Mouse (Mus musculus) retina, postnatal 7 days (tissue): ENCODE results near the gene Hoxc8.

Source experiments
- DNase-seq: peaks from one replicate; pipeline ENCODE4 v3.0.0-alpha.2; 2012; ENCODE audit warnings: low read depth, low spot score

Gene Hoxc8

DNA sequence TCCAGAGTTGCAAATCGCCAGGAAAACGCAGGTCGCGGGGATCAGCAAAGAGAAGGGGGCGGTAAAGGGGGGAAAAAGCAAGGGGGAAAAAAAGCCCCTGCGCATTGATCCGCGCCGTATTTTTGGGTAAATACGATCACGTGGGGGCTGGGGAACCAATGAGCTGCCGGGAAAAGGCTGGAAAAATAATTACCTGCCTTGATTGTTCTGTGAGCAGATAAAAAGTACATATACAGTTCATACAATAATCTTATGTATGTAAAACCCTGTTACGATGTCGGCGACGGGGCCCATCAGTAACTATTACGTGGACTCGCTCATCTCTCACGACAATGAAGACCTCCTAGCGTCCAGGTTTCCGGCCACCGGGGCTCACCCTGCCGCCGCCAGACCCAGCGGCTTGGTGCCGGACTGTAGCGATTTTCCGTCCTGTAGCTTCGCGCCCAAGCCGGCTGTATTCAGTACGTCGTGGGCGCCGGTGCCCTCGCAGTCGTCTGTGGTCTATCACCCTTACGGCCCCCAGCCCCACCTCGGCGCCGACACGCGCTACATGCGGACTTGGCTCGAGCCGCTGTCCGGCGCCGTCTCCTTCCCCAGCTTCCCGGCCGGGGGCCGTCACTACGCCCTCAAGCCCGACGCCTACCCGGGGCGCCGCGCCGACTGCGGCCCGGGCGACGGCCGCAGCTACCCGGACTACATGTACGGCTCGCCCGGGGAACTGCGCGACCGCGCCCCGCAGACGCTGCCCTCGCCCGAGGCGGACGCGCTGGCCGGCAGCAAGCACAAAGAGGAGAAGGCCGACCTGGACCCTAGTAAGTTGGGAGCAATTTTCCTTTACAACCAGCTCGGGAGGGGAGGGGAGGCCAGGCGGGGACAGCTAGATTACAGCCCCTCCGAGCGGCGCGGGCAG, 8.8 kb upstream of the Hoxc8 start:
- no peak for DNase-seq

DNA sequence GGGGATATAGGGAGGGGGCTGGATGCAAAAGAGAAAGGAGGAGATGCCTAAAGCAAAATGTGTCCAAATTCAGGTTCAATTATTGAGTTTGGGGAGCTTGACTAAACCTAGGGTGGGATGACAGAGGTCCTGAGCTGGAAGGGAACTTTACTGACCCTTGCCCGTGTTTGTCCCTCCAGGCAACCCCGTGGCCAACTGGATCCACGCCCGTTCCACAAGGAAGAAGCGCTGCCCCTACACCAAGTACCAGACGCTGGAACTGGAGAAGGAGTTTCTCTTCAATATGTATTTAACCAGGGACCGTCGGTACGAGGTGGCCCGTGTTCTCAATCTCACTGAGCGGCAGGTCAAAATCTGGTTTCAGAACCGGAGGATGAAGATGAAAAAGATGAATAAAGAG, 6.7 kb upstream of the Hoxc8 start:
- no peak for DNase-seq

DNA sequence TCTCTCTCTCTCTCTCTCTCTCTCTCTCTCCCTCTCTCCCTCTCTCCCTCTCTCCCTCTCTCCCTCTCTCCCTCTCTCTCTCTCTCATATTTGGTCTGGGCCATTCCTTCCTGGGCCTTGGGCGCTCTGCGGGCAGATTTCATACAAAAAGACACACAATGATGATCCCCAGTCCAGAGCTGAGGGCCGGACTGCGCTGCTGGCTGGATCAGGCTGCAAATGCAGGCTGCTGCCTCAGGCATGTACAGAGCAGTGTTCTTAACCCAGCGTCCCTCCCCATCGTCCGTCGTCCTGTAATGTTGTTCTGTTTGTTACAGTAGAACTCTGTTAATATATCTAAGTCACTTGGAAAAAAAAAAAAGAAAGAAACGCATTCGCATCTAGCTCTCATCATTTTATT, 5.9 kb upstream of the Hoxc8 start:
- DNase-seq: no peak

DNA sequence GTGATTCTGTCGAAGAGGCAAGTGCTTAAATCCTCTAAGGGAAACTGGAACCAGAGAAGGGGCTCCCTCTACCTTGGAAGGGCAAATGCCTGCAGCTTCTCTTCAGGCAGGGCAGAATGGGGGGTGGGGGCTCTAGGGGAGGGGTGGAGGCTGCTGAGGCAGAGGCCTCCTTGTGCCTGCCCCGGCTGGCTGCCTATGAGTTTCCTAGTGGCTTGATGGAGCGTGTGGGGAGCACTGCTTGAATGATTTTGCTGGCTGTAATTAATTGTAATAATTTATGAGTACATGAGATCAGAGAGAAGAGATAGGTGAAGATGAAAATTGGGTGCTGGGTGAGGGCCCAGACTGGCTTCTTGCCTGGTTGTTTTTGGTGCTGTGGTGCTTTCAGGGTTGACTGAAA, 5.5 kb upstream of the Hoxc8 start:
- DNase-seq: no peak

DNA sequence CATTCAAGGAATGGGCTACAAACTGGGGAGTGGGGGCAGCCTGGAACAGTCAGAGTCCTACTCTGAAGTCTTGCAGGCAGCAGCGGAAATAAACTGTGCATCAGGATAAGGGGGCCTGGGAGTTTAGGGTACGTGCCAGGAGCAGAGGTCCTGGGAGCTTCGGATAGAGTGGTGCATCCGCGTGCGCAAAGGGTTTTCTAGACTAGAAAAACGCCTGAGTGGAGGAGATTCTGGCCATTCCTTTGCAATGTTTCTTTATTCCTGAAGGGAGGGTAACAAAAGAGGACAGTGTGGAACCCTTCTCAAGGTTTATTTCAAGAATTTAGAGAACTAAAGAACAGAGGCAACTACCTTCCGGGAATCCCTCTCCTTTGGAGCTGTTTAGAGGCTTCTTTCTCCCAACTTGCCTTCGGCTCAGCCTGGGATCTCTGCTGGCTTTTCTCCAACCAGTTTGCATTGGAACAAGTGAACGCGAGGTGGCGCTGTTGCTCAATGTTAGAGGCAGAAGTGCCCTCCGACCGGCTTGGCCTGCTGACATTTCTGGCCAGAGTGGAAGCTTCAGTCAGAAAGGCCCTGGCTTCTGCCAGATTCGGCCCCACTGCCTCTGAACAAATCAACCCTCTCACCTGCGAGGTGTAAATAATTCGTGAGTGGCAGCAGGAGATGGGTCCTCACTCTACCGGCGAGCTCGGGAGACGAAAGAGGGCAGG, 3.1 kb upstream of the Hoxc8 start:
- DNase-seq: peak; percentile 93

DNA sequence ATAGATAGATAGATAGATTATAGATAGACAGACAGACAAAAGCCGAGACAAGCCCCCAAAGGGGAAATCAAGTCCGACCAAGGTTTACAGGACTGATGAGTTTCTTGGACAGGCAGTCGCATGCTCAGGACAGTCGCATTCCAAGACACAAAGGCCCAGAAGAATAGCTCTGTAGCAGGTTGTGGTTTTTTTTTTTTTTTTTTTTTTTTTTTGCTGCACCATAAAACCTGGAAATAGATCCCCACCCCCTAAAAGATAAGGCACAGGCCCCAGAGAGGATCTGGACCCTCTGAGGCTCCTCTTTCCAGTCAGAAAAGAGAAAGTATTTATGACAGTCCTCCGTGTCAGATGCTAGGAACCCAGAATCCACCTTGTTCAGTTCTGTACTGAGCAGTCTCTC, 2.3 kb upstream of the Hoxc8 start:
- DNase-seq: no peak

DNA sequence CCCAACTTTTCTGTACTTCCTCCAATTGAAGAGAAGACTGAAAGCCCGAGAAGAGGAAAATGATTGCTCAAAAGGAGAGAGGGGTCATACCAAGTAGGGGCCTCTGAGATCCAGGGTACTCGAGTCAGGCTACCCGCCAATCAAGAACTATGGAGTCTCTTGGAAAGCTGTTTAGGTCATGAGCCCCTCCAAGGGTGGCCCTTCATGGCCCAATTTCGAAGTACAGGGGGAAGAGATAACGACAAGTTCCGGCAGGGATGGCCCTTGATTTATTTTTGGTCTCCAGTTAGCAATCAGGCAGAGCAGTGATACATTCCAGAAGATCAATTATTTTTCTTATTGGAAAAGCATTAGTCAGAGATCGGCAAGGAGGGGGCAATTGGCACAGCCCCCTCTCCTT, 1.4 kb downstream of the Hoxc8 start:
- no peak for DNase-seq

DNA sequence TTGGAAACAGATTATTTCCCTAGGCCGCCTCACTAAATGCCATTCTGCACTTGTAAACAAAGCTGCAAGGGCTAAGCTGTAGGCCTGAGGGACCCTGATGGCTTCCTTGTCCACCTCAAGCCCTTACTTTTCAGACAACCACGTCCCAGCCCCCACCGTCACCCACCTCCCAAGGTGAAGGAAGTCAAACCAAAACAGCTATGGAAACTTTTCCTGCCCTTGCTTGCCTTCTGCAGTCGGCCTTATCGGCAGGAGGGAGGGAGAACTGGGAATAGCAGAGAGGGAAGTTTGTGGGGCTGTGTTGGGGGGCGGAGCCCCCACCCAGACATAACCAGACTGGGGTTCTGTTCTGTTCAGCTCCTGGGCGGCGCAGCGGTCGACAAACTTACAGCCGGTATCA, 1.8 kb downstream of the Hoxc8 start:
- DNase-seq: no peak

DNA sequence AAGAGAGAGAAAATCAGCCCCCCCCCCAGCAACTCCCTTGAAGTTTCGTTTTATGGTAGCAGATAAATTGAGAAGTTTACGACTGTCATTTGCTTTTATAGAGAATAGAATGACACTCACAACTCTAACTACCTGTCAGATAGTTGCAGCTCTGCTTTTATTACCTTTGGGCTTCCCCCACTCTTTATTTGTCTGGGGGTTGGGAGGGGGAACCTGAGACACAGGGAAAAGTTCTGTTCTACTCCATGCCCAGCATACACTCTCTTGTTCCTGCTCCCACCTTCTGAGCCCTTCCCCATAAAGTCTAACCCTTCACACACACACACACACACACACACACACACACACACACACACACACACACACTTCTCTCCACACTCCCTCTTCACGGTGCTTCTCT, 2.5 kb downstream of the Hoxc8 start:
- DNase-seq: no peak

DNA sequence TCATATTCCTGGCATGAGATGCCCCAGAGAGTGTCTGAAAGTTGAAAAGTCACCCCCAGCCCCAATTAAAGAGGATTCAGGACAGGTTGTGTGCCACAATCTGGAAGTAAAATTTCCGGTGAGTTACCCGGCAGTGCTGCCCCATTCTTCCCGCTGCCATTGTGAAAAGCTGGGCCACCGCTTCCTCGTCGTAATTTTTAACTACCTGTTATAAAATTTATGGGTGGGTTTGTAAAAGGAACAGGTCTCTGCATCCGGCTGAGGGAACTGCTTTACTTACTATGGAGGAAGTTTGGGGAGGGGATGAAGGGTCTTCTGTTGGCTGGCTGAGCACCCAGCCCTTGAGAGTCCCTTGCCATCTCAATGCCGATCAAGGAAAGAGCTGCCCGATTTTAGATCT, 6.1 kb downstream of the Hoxc8 start:
- no peak for DNase-seq

DNA sequence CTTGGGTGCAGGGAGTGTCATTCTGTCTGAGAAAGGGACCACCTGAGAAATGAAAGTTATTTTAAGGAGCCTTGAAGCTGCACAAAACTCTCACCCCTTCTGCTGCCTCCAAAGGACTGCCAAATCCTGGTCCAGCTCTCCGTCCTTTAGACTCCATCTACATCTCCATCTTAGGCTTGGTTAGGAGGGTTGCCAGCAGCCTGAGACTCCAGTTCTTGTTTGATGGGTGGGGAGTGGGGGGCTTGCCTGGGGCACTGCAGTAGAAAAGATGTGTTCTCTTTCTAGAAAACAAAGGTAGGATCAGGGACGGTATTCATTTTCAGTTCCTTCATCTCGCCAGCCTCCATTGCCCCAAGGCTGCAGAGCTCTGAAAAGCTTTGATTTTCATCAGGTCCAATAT, 7.0 kb downstream of the Hoxc8 start:
- DNase-seq: no peak

DNA sequence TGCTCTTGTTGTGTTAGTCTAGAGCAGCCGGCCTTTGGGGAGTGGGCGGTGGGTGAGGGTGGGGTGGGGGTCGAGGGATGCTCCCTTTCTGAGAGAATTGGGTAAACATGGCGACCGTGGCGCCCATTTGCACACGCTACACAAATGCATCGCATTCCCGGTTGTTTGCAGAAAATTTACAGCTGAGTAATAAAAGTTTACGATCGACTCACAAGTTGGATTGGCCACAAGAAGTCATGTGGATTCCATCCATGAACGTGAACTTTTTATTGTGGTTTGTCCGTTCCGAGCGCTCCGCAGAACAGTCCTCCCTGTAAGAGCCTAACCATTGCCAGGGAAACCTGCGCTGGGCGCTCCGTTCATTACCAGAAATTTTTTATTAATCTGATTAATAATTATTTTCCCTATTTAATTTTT, 7.5 kb downstream of the Hoxc8 start, which contains the start of gene Hoxc6:
TSS of gene Hoxc6 (plus strand) at position 319 of the 417 bp plus-strand sequence.
- DNase-seq: no peak

DNA sequence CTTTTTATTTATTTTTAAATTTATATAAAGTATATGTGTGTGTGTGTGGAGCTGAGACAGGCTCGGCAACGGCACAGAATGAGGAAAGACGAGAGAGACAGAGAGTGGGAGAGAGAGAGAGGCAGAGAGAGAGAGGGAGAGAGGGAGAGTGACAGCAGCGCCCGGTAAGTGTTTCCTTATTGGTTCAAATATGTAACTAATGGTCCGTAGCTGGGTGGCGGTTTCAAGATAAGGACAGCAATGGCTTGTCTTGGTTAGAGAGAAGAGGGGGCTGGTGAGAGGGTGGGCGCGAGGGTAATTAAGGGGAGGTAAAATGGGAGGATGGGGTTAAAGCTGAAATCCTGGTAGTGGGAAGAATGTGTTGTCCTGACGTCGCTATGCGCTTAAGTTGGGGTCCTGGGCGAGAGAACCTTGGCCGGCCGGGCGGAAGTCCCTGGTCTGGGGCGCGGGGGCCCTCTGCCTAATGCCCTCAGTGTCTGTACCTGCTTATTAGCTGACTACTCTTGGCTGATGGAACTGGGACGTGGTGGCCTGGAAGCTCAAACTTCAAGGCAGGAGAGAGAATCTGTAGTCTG, 8.3 kb downstream of the Hoxc8 start:
- no peak for DNase-seq

DNA sequence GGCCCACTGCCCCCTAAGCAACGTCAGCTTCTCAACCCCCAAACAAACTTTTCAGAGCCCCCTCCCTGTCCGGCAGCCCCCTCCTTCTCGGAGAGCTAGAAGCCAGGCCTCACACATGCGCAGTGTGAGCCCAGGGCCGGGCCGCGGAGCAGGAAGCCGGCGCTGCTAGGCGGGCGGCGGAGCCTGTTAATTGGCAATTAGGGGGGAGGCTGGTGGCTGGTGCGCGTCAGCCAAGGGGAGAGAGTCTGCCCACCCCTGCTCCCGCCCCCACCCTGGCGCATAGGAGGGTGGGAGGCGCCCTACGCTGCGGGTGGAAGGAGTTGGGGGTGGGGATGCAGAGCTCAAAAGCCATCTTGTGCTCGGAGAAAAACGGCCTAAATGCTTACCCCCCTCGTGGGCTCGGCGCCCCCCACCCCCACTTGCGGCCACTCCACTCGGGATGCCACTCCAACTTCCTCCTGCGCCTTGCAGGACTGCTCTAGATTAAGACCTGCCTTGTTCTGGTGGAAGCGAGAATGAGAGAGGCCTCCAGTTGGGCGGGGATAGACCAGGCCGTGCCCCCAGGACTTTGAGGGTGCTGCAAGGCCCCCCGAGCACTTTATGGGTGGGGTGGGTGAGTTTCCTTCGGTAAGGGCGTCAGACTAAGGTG, 8.9 kb downstream of the Hoxc8 start:
- DNase-seq: no peak

DNA sequence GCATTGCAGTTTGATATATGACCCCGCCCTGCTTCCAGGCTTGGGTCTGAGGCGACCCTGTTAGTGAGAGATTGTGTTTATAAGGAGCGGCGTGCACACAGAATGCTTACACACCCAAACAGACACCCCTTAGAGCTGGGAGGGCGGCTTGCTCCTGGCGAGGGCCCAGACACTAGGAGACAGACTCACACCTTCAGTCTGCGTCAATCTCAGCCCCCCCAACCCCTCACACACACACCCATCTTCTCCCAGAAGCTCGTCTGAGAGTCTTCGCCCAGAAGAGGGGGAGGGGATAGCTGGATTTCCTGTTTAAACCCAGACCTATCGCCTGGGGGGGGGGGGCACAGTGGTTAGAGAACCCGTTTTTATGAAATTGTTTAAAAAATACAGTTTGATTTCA, 9.5 kb downstream of the Hoxc8 start:
- no peak for DNase-seq

DNA sequence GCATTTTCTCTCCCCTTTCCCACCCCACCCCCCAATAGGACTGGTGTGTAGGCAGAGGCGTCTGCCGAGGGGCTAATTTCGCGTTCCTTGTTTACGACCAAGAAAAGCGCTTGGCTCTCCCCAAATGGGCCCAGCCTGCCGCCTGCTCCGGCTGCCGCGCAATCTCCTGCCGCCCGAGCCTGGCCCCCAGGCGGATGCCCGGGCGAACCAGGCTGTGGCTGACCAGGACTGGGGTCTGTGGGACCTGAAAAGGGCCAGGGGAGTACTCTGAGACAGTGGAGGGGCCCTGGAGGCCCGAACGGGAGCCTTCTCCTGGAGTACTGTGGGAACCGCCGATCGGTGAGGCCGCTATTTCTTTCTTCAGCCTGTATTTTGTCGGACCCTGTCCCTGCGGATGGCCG, 10.1 kb downstream of the Hoxc8 start:
- DNase-seq: no peak

DNA sequence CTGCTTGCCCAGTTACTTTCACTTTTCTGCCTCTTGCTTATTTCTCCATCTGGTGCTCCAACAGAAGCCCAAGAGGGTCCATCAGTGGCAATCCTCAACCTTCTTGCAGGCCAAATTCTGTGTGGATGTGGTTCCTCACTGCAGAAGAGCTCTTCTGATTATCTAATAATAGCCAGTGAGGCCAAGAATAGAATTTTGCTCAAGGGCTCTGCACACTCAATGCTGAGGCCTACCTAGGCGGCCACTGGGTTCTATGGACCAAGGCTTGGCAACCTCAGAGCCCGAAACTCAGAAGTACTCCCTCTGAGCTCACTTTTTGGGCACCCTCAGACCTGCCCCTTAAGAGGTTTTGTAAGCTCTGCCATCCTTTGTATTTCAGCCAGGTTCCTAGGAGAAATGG, 11.0 kb downstream of the Hoxc8 start:
- DNase-seq: no peak

DNA sequence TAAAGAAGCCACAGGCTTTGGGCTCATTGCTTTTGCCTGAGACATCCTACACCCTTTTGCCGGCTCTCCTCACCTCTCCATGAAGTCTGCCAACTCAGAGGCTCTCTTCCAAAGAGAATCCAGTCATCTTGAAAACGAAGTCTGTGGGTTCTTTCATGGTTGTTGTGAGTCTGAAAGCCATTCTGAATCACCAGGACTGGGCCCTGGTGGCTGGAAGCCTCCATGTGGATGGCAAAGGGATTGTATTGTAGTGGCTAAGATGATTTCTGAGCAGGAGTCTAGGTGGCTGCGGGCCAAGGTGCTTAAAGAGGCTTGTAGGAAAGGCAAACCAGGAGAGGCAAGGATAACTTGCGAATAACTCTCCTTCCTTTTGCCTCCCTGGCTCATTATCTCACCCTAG, 11.7 kb downstream of the Hoxc8 start:
- DNase-seq: no peak

DNA sequence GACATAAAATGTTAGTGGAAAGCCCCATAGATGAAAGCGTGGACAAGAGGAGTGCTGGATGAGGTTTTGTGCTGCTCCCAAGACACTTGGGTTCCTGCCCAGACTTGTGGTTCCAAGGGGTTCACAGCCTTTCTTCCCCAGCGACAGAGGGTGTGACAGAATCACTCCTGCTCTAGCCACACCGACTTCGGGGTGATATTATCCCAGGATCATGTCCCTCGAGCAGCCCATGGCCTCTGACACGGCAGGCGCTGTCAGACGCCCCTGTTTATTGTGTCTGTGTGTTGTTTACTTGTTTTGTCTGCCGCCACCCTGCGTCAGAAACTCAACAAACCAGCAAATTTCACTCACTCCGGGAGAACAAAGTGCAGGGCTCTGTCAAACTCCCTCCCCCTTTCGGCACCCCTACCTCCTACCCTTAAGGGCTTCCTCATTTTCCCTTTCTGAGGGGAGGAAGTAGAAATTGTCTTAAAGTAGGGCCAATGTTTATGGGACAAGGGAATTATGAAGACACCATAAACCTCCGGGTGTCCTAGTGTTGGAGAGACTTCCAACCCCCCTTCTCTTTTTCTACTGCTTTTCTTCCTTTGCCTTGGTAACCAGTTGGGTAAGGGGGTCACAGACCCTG, 12.5 kb downstream of the Hoxc8 start:
- no peak for DNase-seq

DNA sequence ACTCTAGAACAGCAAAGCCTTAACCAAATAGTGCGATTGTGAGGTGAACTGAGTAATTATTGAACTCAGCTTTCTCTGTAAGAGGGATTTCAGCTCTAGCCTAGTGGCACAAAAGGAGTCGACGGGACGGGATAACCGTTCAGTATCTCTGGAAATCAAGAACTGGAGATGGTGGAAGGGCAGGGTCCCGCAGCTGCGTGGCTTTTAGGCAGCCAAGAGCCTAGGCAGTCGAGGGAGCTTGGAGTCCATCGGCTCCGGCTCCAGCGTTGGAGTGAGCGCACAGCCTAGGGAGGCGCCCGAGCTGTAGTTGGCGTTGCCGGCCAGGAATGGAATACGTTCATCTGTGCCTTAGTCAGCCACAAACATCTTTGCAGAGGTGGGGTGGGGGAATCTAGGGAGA, 14.9 kb downstream of the Hoxc8 start:
- DNase-seq: no peak

DNA sequence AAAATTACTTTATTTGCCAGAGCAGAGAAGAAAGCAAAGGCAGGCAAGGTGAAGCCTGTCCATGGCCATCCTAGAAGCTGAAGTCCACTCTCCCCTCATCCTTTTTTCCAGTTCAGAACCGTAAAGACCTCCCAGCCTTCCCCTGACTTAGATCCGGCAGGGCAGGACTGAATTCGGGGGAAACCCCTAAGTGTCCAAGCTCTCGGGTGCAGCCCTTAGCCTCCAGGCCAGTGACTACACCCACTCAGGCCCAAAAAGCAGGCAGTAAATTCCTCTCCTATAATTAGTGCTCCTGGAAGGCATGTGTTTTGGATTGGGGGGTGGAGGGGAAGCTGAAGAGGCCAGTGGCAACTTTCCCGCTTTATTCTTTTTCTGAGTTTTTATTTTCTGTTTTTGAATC, 15.4 kb downstream of the Hoxc8 start:
- DNase-seq: no peak

DNA sequence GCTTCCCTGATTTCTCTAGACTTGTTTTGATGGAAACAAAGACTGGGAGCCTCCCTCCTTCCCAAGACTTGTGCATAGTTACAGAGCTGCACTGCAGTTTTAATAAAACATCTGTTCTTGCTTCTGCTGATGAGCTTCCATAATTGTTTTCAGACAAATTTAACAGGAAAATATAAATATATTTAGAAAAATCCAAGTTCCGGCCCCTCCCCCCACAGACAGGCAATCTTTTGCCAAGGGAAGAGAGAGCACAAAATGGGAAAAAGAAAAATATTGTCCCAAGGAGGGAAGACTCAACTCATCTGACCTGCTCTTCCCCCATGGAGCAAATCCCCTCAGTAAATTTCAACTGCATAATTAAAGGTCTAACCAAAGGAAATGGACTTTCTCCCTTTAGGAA, 15.9 kb downstream of the Hoxc8 start:
- no peak for DNase-seq
